Mouse (Mus musculus) intestine, postnatal 0 days (tissue): ENCODE data around the gene Engase. TPM values are rescaled to one million over a fixed set of nuclear protein-coding genes. Genes with fewer than 3 reads are reported as not detected.

Source experiments
- ATAC-seq: fragments of 200-750 bp; cut with Nextera tagmentation; 2 replicates; pipeline ENCODE4 v1.8.0; 2017; ENCODE audit warnings: mild to moderate bottlenecking, moderate TSS enrichment, moderate library complexity
- H3K27ac ChIP-seq: fragments of 300-500 bp; sonication (generic); 2 replicates; pipeline ENCODE4 v1.5.1; 2014; ENCODE audit warnings: mild to moderate bottlenecking, low read depth, low read length, moderate library complexity
- H3K27me3 ChIP-seq: fragments of 300-500 bp; sonication (generic); replicated peaks from 2 replicates; pipeline ENCODE4 v1.6.1; 2014; ENCODE audit warnings: low read length, mixed read lengths; ENCODE audit not compliant: control insufficient read depth, insufficient read depth
- H3K36me3 ChIP-seq: fragments of 300-500 bp; sonication (generic); 2 replicates; pipeline ENCODE4 v1.6.1; 2014; ENCODE audit warnings: mild to moderate bottlenecking, moderate library complexity; ENCODE audit not compliant: control insufficient read depth, insufficient read depth
- H3K4me1 ChIP-seq: fragments of 300-500 bp; sonication (generic); replicated peaks from 2 replicates; pipeline ENCODE4 v1.6.1; 2014; ENCODE audit warnings: antibody characterized with exemption, low read length, mixed read lengths; ENCODE audit not compliant: control insufficient read depth, insufficient read depth
- H3K4me2 ChIP-seq: fragments of 300-500 bp; sonication (generic); replicated peaks from 2 replicates; pipeline ENCODE4 v1.6.1; 2014; ENCODE audit warnings: low read depth, mild to moderate bottlenecking, moderate library complexity
- H3K4me3 ChIP-seq: fragments of 300-500 bp; sonication (generic); 2 replicates; pipeline ENCODE4 v1.5.1; 2014; ENCODE audit warnings: low read depth, low read length
- H3K9ac ChIP-seq: fragments of 300-500 bp; sonication (generic); 2 replicates; pipeline ENCODE4 v1.6.1; 2014; ENCODE audit warnings: mild to moderate bottlenecking, low read depth, low read length
- H3K9me3 ChIP-seq: fragments of 300-500 bp; sonication (generic); 2 replicates; pipeline ENCODE4 v1.6.1; 2016; ENCODE audit warnings: mixed run types; ENCODE audit not compliant: control insufficient read depth
- CTCF ChIP-seq: sonication (generic); IDR thresholded peaks from 2 replicates; pipeline ENCODE4 v1.5.1; 2016; ENCODE audit warnings: low read depth, mild to moderate bottlenecking, control low read depth, antibody characterized with exemption, moderate library complexity
- WGBS: fragments of 180-500 bp; shearing (Covaris S2); extraction: QIAGEN DNeasy Blood & Tissue Kit; methylation state at CpG from one replicate; pipeline ENCODE4 v1.1.7; 2014; 5-methylcytosine and 5-hydroxymethylcytosine counted together
- polyA plus RNA-seq: library from polyadenylated mRNA; unstranded; fragments of >200 nt; fragmentation: Nextera tagmentation; extraction: Ambion mirVana; gene quantifications from 2 replicates; pipeline ENCODE4 v1.2.1, GENCODE M21; 2015

Engase gene
- polyA plus RNA-seq, 1 experiment from 2014 or later, result 11.3 TPM

GRCm38 (mm10) chr11:118459536-118459935, 17.1 kb upstream of the Engase start:
- Histone ChIP-seq H3K4me1 (no peaks in the 10 kb centered on the region), H3K4me3 (no peak overlapping the region), H3K9ac (no peak overlapping the region), H3K27ac (no peak overlapping the region; the same call in 1 of the 2 replicates), H3K4me2 (no peak overlapping the region), H3K36me3 (no peaks in the 10 kb centered on the region), H3K27me3 (no peaks in the 10 kb centered on the region), H3K9me3 (no peaks in the 10 kb centered on the region)
- WGBS, result 69% methylated on average over 4 of the region's 4 CpGs
- ATAC-seq, result no peak
- TF ChIP-seq CTCF, result no peak

- Histone ChIP-seq H3K4me1 (no peaks in the 10 kb centered on the region), H3K36me3 (no peaks in the 10 kb centered on the region), H3K9ac (no peak overlapping the region), H3K4me2 (no peak overlapping the region), H3K27me3 (no peaks in the 10 kb centered on the region), H3K27ac (no peak overlapping the region), H3K4me3 (no peak overlapping the region), H3K9me3 (no peaks in the 10 kb centered on the region)
- TF ChIP-seq CTCF, result peak; percentile 77
- WGBS, result 71% methylated on average over 6 of the region's 6 CpGs
- ATAC-seq, result no peak
Measured at GRCm38 (mm10) chr11:118460280-118460679, 16.3 kb upstream of the Engase start.

- H3K9ac ChIP-seq, result no peak overlapping the region
- H3K9me3 ChIP-seq, result no peaks in the 10 kb centered on the region
- WGBS, result 35% methylated on average over 11 of the region's 11 CpGs
- H3K4me1 ChIP-seq, result peaks cover 6% of the 10 kb centered on the region; the same call in 1 of the 2 replicates
- no peak overlapping the region for H3K4me3 ChIP-seq
- H3K27me3 ChIP-seq, result no peaks in the 10 kb centered on the region
- no peak overlapping the region for H3K4me2 ChIP-seq
- H3K27ac ChIP-seq, result peak overlapping the region; percentile 77
- H3K36me3 ChIP-seq, result no peaks in the 10 kb centered on the region
- peak; percentile 56 for ATAC-seq
- no peak for TF ChIP-seq CTCF
Measured at GRCm38 (mm10) chr11:118467441-118468035, 9.1 kb upstream of the Engase start.

- no peak overlapping the region for H3K4me3 ChIP-seq
- H3K27me3 ChIP-seq, result no peaks in the 10 kb centered on the region
- peaks cover 6% of the 10 kb centered on the region; the same call in 1 of the 2 replicates for H3K4me1 ChIP-seq
- H3K9me3 ChIP-seq, result no peaks in the 10 kb centered on the region
- H3K36me3 ChIP-seq, result no peaks in the 10 kb centered on the region
- ATAC-seq, result peak; percentile 78
- H3K4me2 ChIP-seq, result peak overlapping the region; percentile 58
- H3K9ac ChIP-seq, result peak overlapping the region; percentile 43; the same call in 1 of the 2 replicates
- 45% methylated on average over 10 of the region's 10 CpGs for WGBS
- H3K27ac ChIP-seq, result peak overlapping the region; percentile 96
- no peak for TF ChIP-seq CTCF
Measured at GRCm38 (mm10) chr11:118469509-118470160, 7.0 kb upstream of the Engase start.

- no peak for TF ChIP-seq CTCF
- no peaks in the 10 kb centered on the region for H3K36me3 ChIP-seq
- ATAC-seq, result peak; percentile 80
- no peaks in the 10 kb centered on the region for H3K27me3 ChIP-seq
- no peaks in the 10 kb centered on the region for H3K9me3 ChIP-seq
- peak overlapping the region; percentile 43; the same call in 1 of the 2 replicates for H3K9ac ChIP-seq
- no peak overlapping the region for H3K4me3 ChIP-seq
- H3K4me2 ChIP-seq, result peak overlapping the region; percentile 58
- H3K4me1 ChIP-seq, result peaks cover 6% of the 10 kb centered on the region; the same call in 1 of the 2 replicates
- 4% methylated on average over 12 of the region's 12 CpGs for WGBS
- peak overlapping the region; percentile 96 for H3K27ac ChIP-seq
Measured at GRCm38 (mm10) chr11:118470234-118470966, 6.2 kb upstream of the Engase start.

GRCm38 (mm10) chr11:118471676-118472075, 5.0 kb upstream of the Engase start:
- Histone ChIP-seq H3K27me3 (no peaks in the 10 kb centered on the region), H3K4me1 (peaks cover 6% of the 10 kb centered on the region; the same call in 1 of the 2 replicates), H3K4me3 (no peak overlapping the region), H3K27ac (peak overlapping the region; percentile 96; the same call in 1 of the 2 replicates), H3K9ac (no peak overlapping the region), H3K4me2 (peak overlapping the region; percentile 35; the same call in 1 of the 2 replicates), H3K9me3 (no peaks in the 10 kb centered on the region), H3K36me3 (no peaks in the 10 kb centered on the region)
- 57% methylated on average over 13 of the region's 13 CpGs for WGBS
- TF ChIP-seq CTCF, result no peak
- ATAC-seq, result no peak
